Mouse (Mus musculus) neural tube, embryonic 12.5 days (tissue): ENCODE measurements around the gene Ino80e. TPM values are rescaled to one million over a fixed set of nuclear protein-coding genes. Genes with fewer than 3 reads are reported as not detected.

ENCODE experiments used
- ATAC-seq: fragments of 200-750 bp; cut with Nextera tagmentation; 2 replicates; pipeline ENCODE4 v1.8.0; 2017; ENCODE audit warnings: low read depth, mild to moderate bottlenecking, moderate TSS enrichment, moderate library complexity; ENCODE audit not compliant: low FRiP score
- H3K27ac ChIP-seq: fragments of 300-500 bp; sonication (generic); 2 replicates; pipeline ENCODE4 v1.5.1; 2016
- H3K27me3 ChIP-seq: fragments of 300-500 bp; sonication (generic); replicated peaks from 2 replicates; pipeline ENCODE4 v1.6.1; 2016; ENCODE audit warnings: mild to moderate bottlenecking
- H3K36me3 ChIP-seq: fragments of 300-500 bp; sonication (generic); 2 replicates; pipeline ENCODE4 v1.6.1; 2016; ENCODE audit warnings: mild to moderate bottlenecking
- H3K4me1 ChIP-seq: fragments of 300-500 bp; sonication (generic); 2 replicates; pipeline ENCODE4 v1.6.1; 2016
- H3K4me2 ChIP-seq: fragments of 300-500 bp; sonication (generic); replicated peaks from 2 replicates; pipeline ENCODE4 v1.6.1; 2016; ENCODE audit warnings: mild to moderate bottlenecking
- H3K4me3 ChIP-seq: fragments of 300-500 bp; sonication (generic); 2 replicates; pipeline ENCODE4 v1.5.1; 2016
- H3K9ac ChIP-seq: fragments of 300-500 bp; sonication (generic); 2 replicates; pipeline ENCODE4 v1.6.1; 2016; ENCODE audit warnings: mild to moderate bottlenecking
- H3K9me3 ChIP-seq: fragments of 300-500 bp; sonication (generic); 2 replicates; pipeline ENCODE4 v1.6.1; 2016; ENCODE audit warnings: mild to moderate bottlenecking
- WGBS: fragments of 180-500 bp; shearing (Covaris S2); methylation state at CpG from one replicate; pipeline ENCODE4 v1.1.7; 2016; 5-methylcytosine and 5-hydroxymethylcytosine counted together
- polyA plus RNA-seq: library from polyadenylated mRNA; unstranded; fragments of >200 nt; fragmentation: Nextera tagmentation; extraction: Ambion mirVana; gene quantifications from 2 replicates; pipeline ENCODE4 v1.2.1, GENCODE M21; 2016

Ino80e gene
- polyA plus RNA-seq, 1 experiment from 2014 or later = 86.4 TPM

DNA sequence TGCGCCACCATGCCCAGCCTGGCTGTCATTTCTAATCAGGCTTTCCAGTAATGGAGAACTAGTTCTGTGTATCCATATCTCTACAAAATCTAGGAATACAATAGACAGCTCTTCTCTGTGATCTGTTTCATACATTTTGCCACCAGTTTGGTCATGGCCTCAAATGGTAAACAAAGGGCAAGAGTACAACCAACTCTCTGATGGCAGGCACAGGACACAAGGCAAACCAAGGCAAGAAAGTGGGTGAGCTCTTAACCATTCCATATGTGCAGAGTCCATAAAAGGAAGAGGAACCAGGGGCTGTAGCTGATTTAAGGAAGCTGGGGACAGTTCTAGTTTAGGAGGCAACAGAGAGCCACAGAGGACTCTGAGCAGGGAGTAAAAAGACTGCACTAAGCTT, 15.1 kb upstream of the Ino80e start:
- Histone ChIP-seq H3K36me3 (peaks cover 83% of the 10 kb centered on the region), H3K27me3 (no peaks in the 10 kb centered on the region), H3K4me1 (peaks cover 12% of the 10 kb centered on the region), H3K27ac (no peak overlapping the region), H3K9me3 (no peaks in the 10 kb centered on the region), H3K4me3 (no peak overlapping the region), H3K4me2 (no peak overlapping the region), H3K9ac (no peak overlapping the region)
- 98% methylated on average over 1 of the region's 1 CpGs for WGBS
- no peak for ATAC-seq

DNA sequence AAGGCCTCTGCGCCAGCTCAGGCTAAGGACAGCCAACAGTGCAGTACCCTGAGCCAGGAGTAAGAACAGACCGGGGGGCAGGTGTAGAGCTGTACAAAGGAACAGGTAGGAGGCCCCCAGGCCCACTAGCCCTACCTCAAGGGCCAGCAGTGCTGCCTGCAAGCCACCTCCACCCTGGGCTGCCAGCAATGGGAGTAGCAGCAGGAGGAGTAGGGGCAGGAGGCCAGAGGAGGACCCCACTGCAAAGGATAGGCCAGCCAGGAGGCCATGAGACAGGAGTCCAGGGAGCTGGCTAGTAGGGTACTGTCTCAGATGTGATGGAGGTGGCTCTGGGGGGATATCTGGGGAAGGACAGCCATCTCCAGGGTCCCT, 8.3 kb upstream of the Ino80e start:
- Histone ChIP-seq H3K4me1 (no peaks in the 10 kb centered on the region), H3K4me2 (no peak overlapping the region), H3K27me3 (no peaks in the 10 kb centered on the region), H3K9me3 (no peaks in the 10 kb centered on the region), H3K9ac (no peak overlapping the region), H3K4me3 (no peak overlapping the region), H3K36me3 (peaks cover 98% of the 10 kb centered on the region), H3K27ac (no peak overlapping the region)
- WGBS = 97% methylated on average over 2 of the region's 2 CpGs
- ATAC-seq = no peak

GRCm38 (mm10) chr7:126869780-126870519, 7.8 kb upstream of the Ino80e start:
- no peaks in the 10 kb centered on the region for H3K4me1 ChIP-seq
- ATAC-seq = no peak
- no peak overlapping the region for H3K4me2 ChIP-seq
- no peak overlapping the region for H3K27ac ChIP-seq
- H3K9me3 ChIP-seq = no peaks in the 10 kb centered on the region
- no peak overlapping the region for H3K4me3 ChIP-seq
- 89% methylated on average over 23 of the region's 23 CpGs for WGBS
- no peak overlapping the region for H3K9ac ChIP-seq
- H3K36me3 ChIP-seq = peaks cover 98% of the 10 kb centered on the region
- no peaks in the 10 kb centered on the region for H3K27me3 ChIP-seq

DNA sequence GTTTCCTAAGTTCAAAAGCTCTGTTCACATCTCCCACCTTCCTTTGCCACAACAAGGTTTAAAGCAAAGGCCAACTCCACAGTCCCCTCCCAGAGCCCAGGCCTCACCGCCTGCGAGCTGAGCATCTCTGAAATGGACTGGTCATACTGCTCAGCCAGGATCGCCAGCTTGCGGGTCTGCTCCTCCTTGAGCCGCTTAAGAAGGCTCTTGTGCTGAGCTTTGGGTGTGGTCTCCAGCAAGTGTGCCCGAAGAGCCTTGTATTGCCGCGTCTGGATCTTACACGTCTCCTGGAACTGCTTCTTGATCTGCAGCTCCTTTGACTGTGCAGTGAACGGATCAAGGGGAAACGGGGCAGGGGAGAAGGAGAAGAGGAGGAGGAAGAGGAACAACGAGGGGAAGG, 5.8 kb upstream of the Ino80e start:
- Histone ChIP-seq H3K9me3 (no peaks in the 10 kb centered on the region), H3K9ac (no peak overlapping the region), H3K4me3 (no peak overlapping the region), H3K4me2 (no peak overlapping the region), H3K27me3 (no peaks in the 10 kb centered on the region), H3K4me1 (peaks cover 14% of the 10 kb centered on the region), H3K36me3 (peaks cover 93% of the 10 kb centered on the region), H3K27ac (no peak overlapping the region)
- ATAC-seq = no peak
- WGBS = 86% methylated on average over 12 of the region's 12 CpGs

- no peak for ATAC-seq
- Histone ChIP-seq H3K27me3 (no peaks in the 10 kb centered on the region), H3K9me3 (no peaks in the 10 kb centered on the region), H3K4me2 (no peak overlapping the region), H3K27ac (no peak overlapping the region), H3K4me3 (no peak overlapping the region), H3K4me1 (peaks cover 18% of the 10 kb centered on the region), H3K9ac (no peak overlapping the region), H3K36me3 (peaks cover 89% of the 10 kb centered on the region)
- 98% methylated on average over 2 of the region's 2 CpGs for WGBS
These were observed 5.4 kb upstream of the Ino80e start for GRCm38 (mm10) chr7:126867534-126867933.

DNA sequence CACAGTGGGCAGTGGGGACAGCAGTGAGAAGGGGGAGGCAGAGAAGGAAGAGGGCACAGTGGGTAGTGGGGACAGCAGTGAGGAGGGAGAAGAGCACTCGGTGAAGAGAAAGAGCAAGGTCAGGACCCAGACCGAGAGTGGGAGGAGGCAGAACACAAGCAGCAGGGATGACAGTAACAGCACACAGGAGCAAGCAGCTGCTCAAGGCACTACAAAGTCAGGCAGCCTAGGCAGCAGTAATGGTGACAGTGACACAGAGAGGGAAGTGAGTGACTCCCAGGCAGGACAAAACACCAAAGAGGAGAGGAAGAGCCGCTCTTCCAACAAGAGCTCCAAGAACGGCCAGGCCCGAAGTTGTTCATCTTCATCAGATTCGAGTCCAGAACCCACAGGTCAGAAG, 1.6 kb upstream of the Ino80e start:
- H3K4me1 ChIP-seq = peaks cover 27% of the 10 kb centered on the region
- peak overlapping the region; percentile 54 for H3K9ac ChIP-seq
- peaks cover 62% of the 10 kb centered on the region for H3K36me3 ChIP-seq
- no peaks in the 10 kb centered on the region for H3K27me3 ChIP-seq
- no peaks in the 10 kb centered on the region for H3K9me3 ChIP-seq
- peak overlapping the region; percentile 62; the same call in 1 of the 2 replicates for H3K4me3 ChIP-seq
- 66% methylated on average over 6 of the region's 6 CpGs for WGBS
- H3K4me2 ChIP-seq = peak overlapping the region; percentile 79
- ATAC-seq = no peak
- peak overlapping the region; percentile 6 for H3K27ac ChIP-seq

GRCm38 (mm10) chr7:126861429-126862130, 597 bp downstream of the Ino80e start, which contains the start of gene Hirip3:
Gene Hirip3 (plus strand): TSS chr7:126861972.
- H3K9me3 ChIP-seq = no peaks in the 10 kb centered on the region
- H3K9ac ChIP-seq = peak within 1 kb of the TSS; percentile 54
- peak within 1 kb of the TSS; percentile 79 for H3K4me2 ChIP-seq
- H3K4me1 ChIP-seq = peaks cover 27% of the 10 kb centered on the region
- peaks cover 62% of the 10 kb centered on the region for H3K36me3 ChIP-seq
- H3K27me3 ChIP-seq = no peaks in the 10 kb centered on the region
- H3K27ac ChIP-seq = peak within 1 kb of the TSS; percentile 13; the same call in 1 of the 2 replicates
- WGBS = 3% methylated on average over 42 of the region's 42 CpGs
- ATAC-seq = peak; percentile 92
- H3K4me3 ChIP-seq = peak within 1 kb of the TSS; percentile 62

- peaks cover 62% of the 10 kb centered on the region for H3K36me3 ChIP-seq
- peaks cover 27% of the 10 kb centered on the region for H3K4me1 ChIP-seq
- no peaks in the 10 kb centered on the region for H3K27me3 ChIP-seq
- H3K9me3 ChIP-seq = no peaks in the 10 kb centered on the region
- peak overlapping the region; percentile 79 for H3K4me2 ChIP-seq
- 73% methylated on average over 5 of the region's 5 CpGs for WGBS
- peak; percentile 10; the same call in 1 of the 2 replicates for ATAC-seq
- peak overlapping the region; percentile 62 for H3K4me3 ChIP-seq
- no peak overlapping the region for H3K27ac ChIP-seq
- peak overlapping the region; percentile 54 for H3K9ac ChIP-seq
These were observed 1.2 kb downstream of the Ino80e start for GRCm38 (mm10) chr7:126860987-126861386.

DNA sequence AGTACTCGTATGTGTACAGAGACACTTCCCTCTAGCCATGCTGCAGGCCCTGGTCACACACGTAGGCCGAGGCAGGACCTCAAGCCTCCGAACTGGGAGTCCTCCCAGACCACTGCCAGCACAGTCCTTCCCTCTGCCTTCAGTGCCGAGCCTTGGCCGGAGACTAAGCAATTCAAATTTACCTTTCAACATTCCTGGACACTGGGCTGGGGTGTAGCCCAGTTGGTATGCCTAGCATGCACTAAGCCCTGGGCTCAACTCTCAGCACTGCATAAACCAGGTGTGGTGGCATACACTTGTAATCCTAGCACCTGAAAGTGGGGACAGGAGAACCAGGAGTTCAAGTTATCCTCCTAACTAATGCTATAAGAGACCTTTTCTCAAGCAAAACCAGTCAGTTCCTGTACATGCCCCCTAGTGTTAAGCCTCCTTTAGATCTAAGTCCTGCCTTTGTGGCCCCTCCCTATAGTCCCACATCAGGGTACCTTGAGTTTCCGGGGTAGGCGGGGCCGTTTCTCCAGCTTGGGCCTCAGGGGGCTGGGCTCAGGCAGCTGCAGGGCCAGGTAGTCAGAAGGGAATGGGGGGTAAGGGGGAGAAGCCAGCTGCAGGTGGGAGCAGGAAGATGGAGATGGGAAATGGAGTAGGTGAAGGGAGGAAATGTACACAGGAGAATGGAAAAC, 5.3 kb downstream of the Ino80e start:
- WGBS = 71% methylated on average over 9 of the region's 9 CpGs
- Histone ChIP-seq H3K4me3 (no peak overlapping the region), H3K27ac (no peak overlapping the region), H3K9me3 (no peaks in the 10 kb centered on the region), H3K36me3 (peaks cover 78% of the 10 kb centered on the region), H3K4me2 (no peak overlapping the region), H3K9ac (no peak overlapping the region), H3K27me3 (no peaks in the 10 kb centered on the region), H3K4me1 (peaks cover 8% of the 10 kb centered on the region)
- no peak for ATAC-seq

DNA sequence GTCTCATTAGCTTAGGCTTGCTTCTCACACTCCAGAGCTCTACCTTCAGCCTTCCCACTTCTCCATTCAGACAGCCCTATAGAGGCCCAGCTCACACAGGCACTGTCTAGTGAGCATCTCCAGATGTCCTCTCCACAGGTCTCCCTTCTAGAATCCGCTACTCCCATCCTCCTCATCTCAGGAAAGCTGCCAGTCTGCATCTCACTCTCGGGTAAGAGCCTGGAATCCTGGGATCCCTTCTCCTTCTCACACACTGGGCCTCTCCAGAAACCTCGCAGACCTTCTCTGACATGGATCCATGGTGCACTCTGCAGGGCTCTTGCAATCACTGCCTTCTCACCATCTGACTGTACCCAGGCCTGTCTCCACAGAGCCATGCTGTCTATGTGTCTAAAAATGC, 6.5 kb downstream of the Ino80e start:
- no peak overlapping the region for H3K9ac ChIP-seq

GRCm38 (mm10) chr7:126853454-126853853, 8.7 kb downstream of the Ino80e start:
- WGBS = 86% methylated on average over 5 of the region's 5 CpGs
- H3K36me3 ChIP-seq = peaks cover 73% of the 10 kb centered on the region

More for the DNA sequence above, 6.5 kb downstream of the Ino80e start:
- Histone ChIP-seq H3K4me2 (no peak overlapping the region), H3K9me3 (no peaks in the 10 kb centered on the region), H3K4me1 (no peaks in the 10 kb centered on the region), H3K27ac (no peak overlapping the region), H3K4me3 (no peak overlapping the region), H3K27me3 (peaks cover 1% of the 10 kb centered on the region), H3K36me3 (peaks cover 87% of the 10 kb centered on the region)
- WGBS = 87% methylated on average over 3 of the region's 3 CpGs
- no peak for ATAC-seq

DNA sequence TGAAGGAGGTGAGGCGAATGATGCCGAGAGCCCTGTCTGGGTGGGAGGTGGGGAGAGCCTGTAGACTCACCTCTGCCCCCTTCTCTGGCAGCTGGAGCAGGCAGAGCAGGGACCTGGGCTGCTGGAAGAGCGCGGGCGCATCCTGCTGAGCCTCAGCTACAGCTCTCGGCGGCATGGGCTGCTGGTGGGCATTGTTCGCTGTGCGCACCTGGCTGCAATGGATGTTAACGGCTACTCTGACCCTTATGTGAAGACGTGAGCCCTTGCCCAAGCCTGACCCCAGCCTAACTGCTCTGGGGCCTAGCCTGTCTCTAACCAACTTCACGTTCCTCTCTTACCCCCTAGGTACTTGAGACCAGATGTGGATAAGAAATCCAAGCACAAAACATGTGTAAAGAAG, 11.0 kb downstream of the Ino80e start:
- ATAC-seq = no peak
- Histone ChIP-seq H3K4me2 (no peak overlapping the region), H3K9me3 (no peaks in the 10 kb centered on the region), H3K27me3 (peaks cover 37% of the 10 kb centered on the region), H3K4me3 (no peak overlapping the region), H3K4me1 (peaks cover 21% of the 10 kb centered on the region), H3K9ac (no peak overlapping the region), H3K36me3 (peaks cover 51% of the 10 kb centered on the region), H3K27ac (no peak overlapping the region)
- WGBS = 46% methylated on average over 12 of the region's 12 CpGs

More at GRCm38 (mm10) chr7:126853454-126853853, 8.7 kb downstream of the Ino80e start:
- no peak for ATAC-seq
- peaks cover 5% of the 10 kb centered on the region for H3K4me1 ChIP-seq
- no peak overlapping the region for H3K4me3 ChIP-seq
- H3K9me3 ChIP-seq = no peaks in the 10 kb centered on the region
- no peak overlapping the region for H3K9ac ChIP-seq
- H3K27me3 ChIP-seq = peaks cover 22% of the 10 kb centered on the region
- H3K4me2 ChIP-seq = no peak overlapping the region
- H3K27ac ChIP-seq = no peak overlapping the region
